ENCODE assay signal across 20 mouse cellular contexts in the genomic region with DNA sequence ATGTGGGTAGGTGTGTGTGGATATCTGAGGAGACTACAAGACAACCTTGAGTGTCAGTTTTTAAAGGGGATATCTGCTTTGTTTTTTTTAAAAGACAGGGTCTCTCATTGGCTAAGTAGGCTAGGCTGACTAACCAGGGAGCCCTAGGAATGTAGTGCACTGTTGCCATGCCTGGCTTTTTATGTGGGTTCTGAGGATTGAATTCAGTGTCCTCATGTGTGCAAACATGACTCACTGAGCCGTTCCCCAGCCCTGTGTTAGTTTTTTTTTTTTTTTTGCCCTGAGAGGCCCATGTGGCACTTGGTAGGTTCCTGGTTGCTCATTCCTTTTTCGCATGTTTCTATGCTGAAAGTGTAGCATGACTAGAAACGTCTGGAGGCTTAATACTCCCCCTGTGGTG.
DNase-seq lines count a peak whose midpoint lies in the region; ATAC-seq and TF ChIP-seq lines count a peak whose summit lies in the region.
"Had no signal": no experiment of that assay in that cellular context is flagged by ENCODE, and none has a peak within 500 bp of the region (broad histone marks: within the 10 kb centered on the region; RNA-seq: fewer than 3 reads in every experiment).

No protein-coding gene starts in this region.

- H3K9ac ChIP-seq in intestine, embryonic 15.5 days: no peak overlapping the region
- no peak overlapping the region for H3K9ac ChIP-seq in intestine, embryonic 16.5 days (ENCODE audit: low read depth, low read length)
- H3K9ac ChIP-seq in midbrain, postnatal 0 days (replicated peaks; ENCODE audit: low read length, poor library complexity, severe bottlenecking): no peak overlapping the region
- H3K9ac ChIP-seq: forebrain, embryonic 12.5 days; heart, embryonic 13.5 days; hindbrain, embryonic 14.5 days; liver, embryonic 12.5 days had no signal

- H3K27ac ChIP-seq in intestine, embryonic 15.5 days: no peak overlapping the region
- H3K27ac ChIP-seq in intestine, embryonic 16.5 days (ENCODE audit: low read length): no peak overlapping the region
- H3K27ac ChIP-seq in limb, embryonic 10.5 days: peak overlapping the region; percentile 56
- no peak overlapping the region for H3K27ac ChIP-seq in midbrain, postnatal 0 days (ENCODE audit: low read depth, low read length)
- H3K27ac ChIP-seq: embryonic facial prominence, embryonic 10.5 days; forebrain, embryonic 12.5 days; heart, embryonic 13.5 days; hindbrain, embryonic 14.5 days; liver, embryonic 12.5 days had no signal

- WGBS in intestine, embryonic 15.5 days: 49% methylated on average over 3 of the region's 3 CpGs
- 58% methylated on average over 3 of the region's 3 CpGs for WGBS in intestine, embryonic 16.5 days
- WGBS in limb, embryonic 10.5 days: 81% methylated on average over 3 of the region's 3 CpGs
- WGBS in midbrain, postnatal 0 days: 67% methylated on average over 3 of the region's 3 CpGs

- 0 out of 2 replicates have a peak, but pooled peaks have one; percentile 19 for ATAC-seq in intestine, embryonic 15.5 days
- ATAC-seq in intestine, embryonic 16.5 days: no peak
- no peak for ATAC-seq in midbrain, postnatal 0 days (ENCODE audit: low FRiP score)
- ATAC-seq: liver, embryonic 12.5 days; midbrain, embryonic 16.5 days had no signal

- peak; percentile 48 for DNase-seq in thymus, postnatal 0 days (ENCODE audit: low spot score)
- no peak for DNase-seq in thymus, adult 18-20 months
- DNase-seq in limb, embryonic 10.5 days (ENCODE audit: low spot score): no peak
- no peak for DNase-seq in heart, adult 9 months (ENCODE audit: low spot score in 2 of 2)
- no peak for DNase-seq in midbrain, postnatal 0 days (ENCODE audit: low spot score)
- DNase-seq in heart, postnatal 36 days: no peak
- DNase-seq: adrenal gland, adult 2 months; cerebellum, adult 2 months; gastrocnemius, postnatal 10 days; heart, adult 11 months; lung, adult 2 months; right cerebral cortex, postnatal 25 days had no signal

- intact Hi-C loops in heart, postnatal 36 days (cut with DNase I): no loop called here

- no peak overlapping the region for H3K4me2 ChIP-seq in intestine, embryonic 15.5 days (replicated peaks)
- H3K4me2 ChIP-seq in intestine, embryonic 16.5 days (ENCODE audit: low read depth, low read length): no peak overlapping the region
- H3K4me2 ChIP-seq in midbrain, postnatal 0 days (ENCODE audit: low read depth, low read length, poor library complexity, severe bottlenecking): no peak overlapping the region
- H3K4me2 ChIP-seq: forebrain, embryonic 12.5 days; heart, embryonic 13.5 days; hindbrain, embryonic 14.5 days; liver, embryonic 12.5 days had no signal

- no peaks in the 10 kb centered on the region for H3K9me3 ChIP-seq in intestine, embryonic 15.5 days
- H3K9me3 ChIP-seq in intestine, embryonic 16.5 days (ENCODE audit: control insufficient read depth, low read length): no peaks in the 10 kb centered on the region
- H3K9me3 ChIP-seq in limb, embryonic 10.5 days (replicated peaks): no peaks in the 10 kb centered on the region
- H3K9me3 ChIP-seq in midbrain, postnatal 0 days (ENCODE audit: low read length): no peaks in the 10 kb centered on the region
- H3K9me3 ChIP-seq: embryonic facial prominence, embryonic 10.5 days; forebrain, embryonic 12.5 days; heart, embryonic 13.5 days; liver, embryonic 12.5 days had no signal

- H3K27me3 ChIP-seq in intestine, embryonic 15.5 days (replicated peaks): no peaks in the 10 kb centered on the region
- H3K27me3 ChIP-seq in intestine, embryonic 16.5 days (replicated peaks; ENCODE audit: control insufficient read depth, insufficient read depth, low read length): no peaks in the 10 kb centered on the region
- H3K27me3 ChIP-seq in limb, embryonic 10.5 days (ENCODE audit: low read depth, poor library complexity, severe bottlenecking): peaks cover 11% of the 10 kb centered on the region; the same call in 1 of the 2 replicates
- no peaks in the 10 kb centered on the region for H3K27me3 ChIP-seq in midbrain, postnatal 0 days (ENCODE audit: insufficient read depth, low read length)
- H3K27me3 ChIP-seq: forebrain, embryonic 12.5 days; heart, embryonic 13.5 days had no signal

- H3K4me1 ChIP-seq in intestine, embryonic 15.5 days (replicated peaks): peaks cover 17% of the 10 kb centered on the region
- 0 out of 2 replicates have a peak, but pooled peaks cover 2% of the 10 kb centered on the region for H3K4me1 ChIP-seq in intestine, embryonic 16.5 days (ENCODE audit: control insufficient read depth, insufficient read depth, low read length)
- peaks cover 60% of the 10 kb centered on the region for H3K4me1 ChIP-seq in limb, embryonic 10.5 days
- no peaks in the 10 kb centered on the region for H3K4me1 ChIP-seq in midbrain, postnatal 0 days (ENCODE audit: insufficient read depth, low read length)
- H3K4me1 ChIP-seq: liver, embryonic 12.5 days had no signal

- no peak overlapping the region for H3K4me3 ChIP-seq in intestine, embryonic 15.5 days (replicated peaks)
- H3K4me3 ChIP-seq in intestine, embryonic 16.5 days (ENCODE audit: low read length): no peak overlapping the region
- no peak overlapping the region for H3K4me3 ChIP-seq in limb, embryonic 10.5 days
- H3K4me3 ChIP-seq in midbrain, postnatal 0 days (ENCODE audit: low read depth, low read length): no peak overlapping the region
- H3K4me3 ChIP-seq: embryonic facial prominence, embryonic 10.5 days; forebrain, embryonic 12.5 days; heart, embryonic 13.5 days; liver, embryonic 12.5 days had no signal

- TF ChIP-seq CTCF in midbrain, postnatal 0 days (IDR thresholded peaks at IDR 0.05): no peak

- H3K36me3 ChIP-seq in intestine, embryonic 15.5 days: no peaks in the 10 kb centered on the region
- H3K36me3 ChIP-seq in intestine, embryonic 16.5 days (ENCODE audit: control insufficient read depth, insufficient read depth, low read length): no peaks in the 10 kb centered on the region
- H3K36me3 ChIP-seq in limb, embryonic 10.5 days: no peaks in the 10 kb centered on the region
- no peaks in the 10 kb centered on the region for H3K36me3 ChIP-seq in midbrain, postnatal 0 days (ENCODE audit: insufficient read depth, low read length)
- H3K36me3 ChIP-seq: embryonic facial prominence, embryonic 10.5 days; forebrain, embryonic 12.5 days; heart, embryonic 13.5 days; liver, embryonic 12.5 days had no signal
